Mouse (Mus musculus) gastrocnemius, postnatal 4 days (tissue): ENCODE results near the gene Rgs9. TPM values are rescaled to one million over a fixed set of nuclear protein-coding genes. Genes with fewer than 3 reads are reported as not detected.
"Not testable (repeated sequence)": the region's sequence is repeated elsewhere in the genome, so short reads cannot be mapped to it uniquely, and the experiment has no call there.

Source experiments
- DNase-seq, 2 experiments: peaks; one replicate each; pipeline ENCODE4 v3.0.0; 2021 to 2022; ENCODE audit warnings: low spot score in 2 of 2, mixed read lengths in 2 of 2
- long read RNA-seq, 2 experiments: library from polyadenylated mRNA; stranded (forward); transcript quantifications; one replicate each; pipeline ENCODE4 v2.0.0; 2021
- total RNA-seq, 2 experiments: library from RNA; stranded (reverse); gene quantifications; 2 replicates each; pipeline ENCODE4 v1.2.3; 2021

Gene Rgs9
- total RNA-seq = 1 to 10 TPM; 1.8 to 1.9 TPM
- long read RNA-seq, experiment 1 = 0 reads
- long read RNA-seq, experiment 2, partial matches to known transcripts = 0 of 1 reads
- long read RNA-seq, experiment 2, other reads (novel, unspliced or antisense) = 0 of 1 reads

GRCm38 (mm10) chr11:109297710-109298375, at the start of gene Rgs9:
Gene Rgs9, minus strand, starts transcription at chr11:109298129.
- peak; percentile 73 to 92 for DNase-seq

- peak; percentile 56 to 75 for DNase-seq
Observed at GRCm38 (mm10) chr11:109347242-109347959, 49.5 kb upstream of the Rgs9 start.

GRCm38 (mm10) chr11:109343991-109344599, 46.2 kb upstream of the Rgs9 start:
- DNase-seq = peak in 1 of 2 experiments; percentile 69

- DNase-seq = no peak
Observed at GRCm38 (mm10) chr11:109343558-109343957, 45.6 kb upstream of the Rgs9 start.

DNA sequence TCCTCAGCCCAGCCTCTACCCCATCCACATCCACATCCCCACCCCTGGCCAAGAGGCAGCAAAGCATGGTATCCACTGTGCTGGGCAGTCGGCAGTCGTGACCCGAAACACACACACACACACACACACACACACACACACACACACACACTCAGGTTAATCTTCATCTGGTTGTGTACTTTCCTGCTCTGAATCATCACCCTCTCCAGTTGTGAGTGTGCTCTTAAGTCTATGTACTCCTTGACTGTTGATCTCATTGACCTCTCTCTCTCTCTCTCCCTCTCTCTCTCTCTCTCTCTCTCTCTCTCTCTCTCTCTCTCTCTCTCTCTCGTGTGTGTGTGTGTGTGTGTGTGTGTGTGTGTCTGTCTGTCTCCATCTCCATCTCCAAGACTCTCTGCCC, 44.7 kb upstream of the Rgs9 start:
- not testable (repeated sequence) for DNase-seq

DNA sequence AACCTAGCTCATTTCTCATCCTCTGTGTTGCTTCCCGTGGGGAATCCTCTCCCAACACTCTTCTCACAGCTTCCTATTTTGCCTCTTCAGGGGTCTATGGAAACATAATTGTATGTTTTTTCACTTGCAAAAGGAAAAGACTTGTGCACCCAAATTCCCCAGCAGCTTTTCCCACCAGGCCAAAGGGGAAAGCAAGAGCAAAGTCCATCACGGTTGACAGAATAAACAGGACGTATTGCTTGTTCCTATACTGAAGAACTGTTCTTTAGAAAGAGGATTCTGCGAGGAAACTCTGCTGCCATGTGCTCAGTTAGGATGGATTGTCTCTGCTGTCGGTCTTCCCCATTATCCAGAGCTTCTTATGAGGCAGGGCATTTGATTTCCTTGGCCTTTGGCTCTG, 42.6 kb upstream of the Rgs9 start:
- DNase-seq = no peak

- DNase-seq = no peak
Observed at GRCm38 (mm10) chr11:109339155-109339938, 41.4 kb upstream of the Rgs9 start.

- no peak for DNase-seq
Observed at GRCm38 (mm10) chr11:109335890-109336289, 38.0 kb upstream of the Rgs9 start.

DNA sequence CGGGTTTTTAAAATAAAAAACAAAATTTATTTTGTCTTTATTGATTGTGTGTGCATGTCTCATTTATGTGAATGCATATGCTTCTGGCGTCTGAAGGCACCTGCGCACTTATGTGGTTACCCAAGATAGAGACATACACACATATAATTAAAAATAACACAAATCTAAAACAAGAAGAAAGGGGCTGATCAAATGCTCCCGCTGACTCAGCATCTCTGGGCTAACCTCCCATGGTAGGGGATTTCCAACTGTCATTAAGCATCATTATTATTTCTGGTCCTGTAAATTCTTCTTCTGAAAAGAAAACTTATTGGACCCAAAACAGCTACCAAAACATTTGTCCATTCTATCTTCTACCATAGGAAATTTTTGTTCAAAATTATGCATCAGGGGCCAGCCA, 36.8 kb upstream of the Rgs9 start:
- DNase-seq = no peak

GRCm38 (mm10) chr11:109332722-109333121, 34.8 kb upstream of the Rgs9 start:
- DNase-seq = peak in 1 of 2 experiments; percentile 36

- peak; percentile 90 to 97 for DNase-seq
Observed at GRCm38 (mm10) chr11:109331424-109331824, 33.5 kb upstream of the Rgs9 start.

GRCm38 (mm10) chr11:109330706-109331393, 32.9 kb upstream of the Rgs9 start:
- DNase-seq = no peak

DNA sequence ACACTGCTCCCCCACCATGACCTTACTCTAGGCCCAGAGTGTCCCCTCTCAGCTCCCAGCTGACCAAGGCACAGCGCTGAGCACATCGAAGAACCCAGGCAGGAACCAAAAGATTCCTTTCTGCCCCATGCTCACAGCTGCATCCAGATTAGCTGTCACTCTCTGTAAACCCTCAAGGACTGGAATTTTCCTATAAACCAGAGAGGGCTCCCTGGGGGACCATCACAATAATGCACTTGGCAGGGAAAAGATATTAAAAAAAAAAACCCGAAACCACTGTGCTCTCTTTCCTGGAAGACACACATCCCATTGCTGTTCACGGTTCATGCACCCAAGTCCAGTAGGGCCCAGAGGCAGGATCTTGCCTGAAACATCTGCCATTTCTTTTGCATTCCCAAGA, 31.4 kb upstream of the Rgs9 start:
- DNase-seq = no peak

DNA sequence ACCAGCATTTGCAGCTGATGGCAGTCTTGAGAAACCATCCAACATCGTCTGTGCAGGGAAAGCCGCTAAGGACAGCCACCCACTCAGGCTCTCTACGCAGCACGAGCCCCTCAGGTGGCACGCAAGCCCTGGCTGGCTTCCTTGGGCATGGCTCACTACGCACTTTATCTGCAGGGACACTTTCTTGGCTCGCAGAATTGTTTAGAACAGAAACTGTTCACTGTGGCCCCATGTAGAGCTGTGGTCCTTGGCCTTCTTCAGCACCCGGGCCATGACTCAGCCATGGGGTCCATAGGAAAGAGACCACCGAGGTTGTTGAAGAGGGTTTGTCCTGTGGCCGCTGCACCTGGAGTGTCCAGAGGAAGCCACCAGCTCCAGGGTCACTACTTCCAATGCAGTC, 30.0 kb upstream of the Rgs9 start:
- no peak for DNase-seq

- DNase-seq = no peak
Observed at GRCm38 (mm10) chr11:109327381-109327780, 29.5 kb upstream of the Rgs9 start.

- no peak for DNase-seq
Observed at GRCm38 (mm10) chr11:109326270-109326669, 28.3 kb upstream of the Rgs9 start.

DNA sequence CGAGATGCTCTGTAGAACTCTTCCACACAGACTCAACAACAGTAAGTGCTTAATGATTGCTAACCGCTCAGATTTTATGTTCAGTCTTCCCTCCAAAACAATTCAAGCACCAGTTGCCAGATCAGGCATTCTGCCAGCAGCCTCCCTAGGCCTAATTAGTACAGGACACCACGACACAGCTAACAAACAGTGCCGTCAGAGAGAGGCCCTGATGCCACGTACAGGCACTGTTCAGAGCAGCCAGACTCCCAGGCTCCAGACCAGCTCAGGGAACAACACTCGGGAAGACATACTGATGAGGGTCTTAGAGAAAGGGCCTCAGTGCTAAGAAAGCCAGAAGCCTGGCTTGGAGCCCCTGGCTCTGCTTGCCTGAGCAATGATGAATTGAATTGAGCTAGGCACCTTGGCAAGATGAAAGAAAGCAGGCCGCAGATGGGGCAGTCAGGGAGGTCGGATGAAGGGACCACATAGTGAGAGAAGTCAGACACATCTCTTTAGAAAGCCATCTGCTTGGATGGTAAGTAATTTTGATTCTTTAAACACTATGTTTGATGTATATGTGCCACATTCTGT, 22.5 kb upstream of the Rgs9 start:
- no peak for DNase-seq

- no peak for DNase-seq
Observed at GRCm38 (mm10) chr11:109319946-109320345, 22.0 kb upstream of the Rgs9 start.

DNA sequence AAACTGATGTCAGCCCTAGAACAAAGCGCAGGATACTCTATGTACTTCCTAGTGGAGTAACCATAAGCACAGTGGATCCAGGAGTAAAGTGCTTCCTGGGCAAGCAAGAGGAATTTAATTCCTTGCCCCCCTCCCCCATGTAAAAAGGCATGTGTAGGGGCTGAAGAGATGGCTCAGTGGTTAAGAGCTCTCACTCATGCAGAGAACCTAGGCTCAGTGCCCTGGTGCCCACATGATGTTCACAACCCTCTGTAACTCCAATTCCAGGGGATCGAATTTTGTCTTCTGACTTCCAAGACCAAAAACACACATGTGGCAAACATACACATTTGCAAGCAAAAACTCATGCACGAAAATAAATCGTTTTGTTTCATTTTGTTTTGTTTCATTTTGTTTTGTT, 21.5 kb upstream of the Rgs9 start:
- DNase-seq = no peak

DNA sequence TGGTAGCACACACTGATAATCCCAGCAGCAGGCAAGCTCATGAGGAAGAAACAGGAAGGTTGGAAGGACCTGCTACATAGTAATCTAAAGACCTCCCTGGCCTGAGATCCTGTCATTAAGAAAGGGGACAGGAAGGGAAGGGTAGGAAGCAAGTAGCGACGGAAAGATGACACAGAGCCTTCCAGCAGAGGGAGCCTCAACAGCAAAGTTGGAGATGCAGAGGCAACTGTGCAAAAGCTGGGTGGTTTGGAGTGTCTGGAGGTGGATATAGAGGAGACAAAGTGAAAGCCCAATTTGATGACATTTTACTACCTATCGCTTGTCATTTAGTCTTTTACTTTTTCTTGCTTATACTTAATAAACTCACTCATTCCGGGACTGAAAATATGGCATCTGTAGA, 19.0 kb upstream of the Rgs9 start:
- DNase-seq = peak in 1 of 2 experiments; percentile 33
